Mouse (Mus musculus) liver (tissue): ENCODE results near the gene Arhgap44.
A peak's percentile ranks its signal among the peaks of the same experiment; 100 is the strongest.

Source experiments
- DNase-seq: peaks from one replicate; pipeline ENCODE4 v3.0.0-alpha.2; 2020; ENCODE audit warnings: mixed read lengths

The Arhgap44 gene

GRCm38 (mm10) chr11:65162767-65163120 is at the start of gene Arhgap44:
Arhgap44 (minus strand) TSS chr11:65162961.
- peak; percentile 47 for DNase-seq

- DNase-seq: no peak
These were observed 48.9 kb upstream of the Arhgap44 start for GRCm38 (mm10) chr11:65211701-65212100.

- no peak for DNase-seq
These were observed 46.7 kb upstream of the Arhgap44 start for GRCm38 (mm10) chr11:65209441-65209840.

- no peak for DNase-seq
These were observed 42.5 kb upstream of the Arhgap44 start for GRCm38 (mm10) chr11:65205306-65205705.

- no peak for DNase-seq
These were observed 41.9 kb upstream of the Arhgap44 start for GRCm38 (mm10) chr11:65204651-65205050.

- no peak for DNase-seq
These were observed 40.3 kb upstream of the Arhgap44 start for GRCm38 (mm10) chr11:65203020-65203419.

- no peak for DNase-seq
These were observed 39.5 kb upstream of the Arhgap44 start for GRCm38 (mm10) chr11:65202236-65202635.

- DNase-seq: no peak
These were observed 35.3 kb upstream of the Arhgap44 start for GRCm38 (mm10) chr11:65198026-65198425.

- peak; percentile 35 for DNase-seq
These were observed 34.5 kb upstream of the Arhgap44 start for GRCm38 (mm10) chr11:65197280-65197679.

GRCm38 (mm10) chr11:65186974-65187373 is 24.2 kb upstream of the Arhgap44 start:
- no peak for DNase-seq

GRCm38 (mm10) chr11:65185114-65185513 is 22.4 kb upstream of the Arhgap44 start:
- DNase-seq: no peak

GRCm38 (mm10) chr11:65170121-65170750 is 7.5 kb upstream of the Arhgap44 start:
- DNase-seq: no peak

GRCm38 (mm10) chr11:65161881-65162766 is 637 bp downstream of the Arhgap44 start:
- peak; percentile 7 for DNase-seq

- DNase-seq: no peak
These were observed 1.5 kb downstream of the Arhgap44 start for GRCm38 (mm10) chr11:65160991-65161880.

GRCm38 (mm10) chr11:65159791-65160190 is 3.0 kb downstream of the Arhgap44 start, which contains the start of gene 1700086D15Rik:
1700086D15Rik (minus strand) TSS chr11:65159891.
- no peak for DNase-seq

GRCm38 (mm10) chr11:65158658-65158990 is 4.1 kb downstream of the Arhgap44 start:
- no peak for DNase-seq

GRCm38 (mm10) chr11:65157966-65158657 is 4.6 kb downstream of the Arhgap44 start:
- DNase-seq: no peak

- no peak for DNase-seq
These were observed 9.8 kb downstream of the Arhgap44 start for GRCm38 (mm10) chr11:65153006-65153405.

- no peak for DNase-seq
These were observed 14.3 kb downstream of the Arhgap44 start for GRCm38 (mm10) chr11:65148441-65148840.

GRCm38 (mm10) chr11:65142838-65143417 is 19.8 kb downstream of the Arhgap44 start:
- DNase-seq: no peak

GRCm38 (mm10) chr11:65139030-65139429 is 23.7 kb downstream of the Arhgap44 start:
- DNase-seq: no peak

GRCm38 (mm10) chr11:65137145-65137652 is 25.6 kb downstream of the Arhgap44 start:
- no peak for DNase-seq
